Mouse (Mus musculus) intestine, embryonic 15.5 days (tissue): ENCODE results near the gene Atp6v1e2. TPM values are rescaled to one million over a fixed set of nuclear protein-coding genes. Genes with fewer than 3 reads are reported as not detected.
A peak's percentile ranks its signal among the peaks of the same experiment; 100 is the strongest.

Source experiments
- ATAC-seq: fragments of 200-750 bp; cut with Nextera tagmentation; 2 replicates; pipeline ENCODE4 v1.8.0; 2017; ENCODE audit warnings: moderate TSS enrichment, moderate library complexity
- H3K27ac ChIP-seq: fragments of 300-500 bp; sonication (generic); 2 replicates; pipeline ENCODE4 v1.5.1; 2015; ENCODE audit warnings: mild to moderate bottlenecking, inconsistent platforms
- H3K27me3 ChIP-seq: fragments of 300-500 bp; sonication (generic); replicated peaks from 2 replicates; pipeline ENCODE4 v1.6.1; 2015; ENCODE audit warnings: inconsistent platforms
- H3K36me3 ChIP-seq: fragments of 300-500 bp; sonication (generic); 2 replicates; pipeline ENCODE4 v1.6.1; 2015; ENCODE audit warnings: inconsistent platforms
- H3K4me1 ChIP-seq: fragments of 300-500 bp; sonication (generic); replicated peaks from 2 replicates; pipeline ENCODE4 v1.6.1; 2015; ENCODE audit warnings: inconsistent platforms
- H3K4me2 ChIP-seq: fragments of 300-500 bp; sonication (generic); replicated peaks from 2 replicates; pipeline ENCODE4 v1.6.1; 2015; ENCODE audit warnings: mild to moderate bottlenecking, inconsistent platforms
- H3K4me3 ChIP-seq: fragments of 300-500 bp; sonication (generic); replicated peaks from 2 replicates; pipeline ENCODE4 v1.5.1; 2015; ENCODE audit warnings: inconsistent platforms
- H3K9ac ChIP-seq: fragments of 300-500 bp; sonication (generic); 2 replicates; pipeline ENCODE4 v1.6.1; 2015; ENCODE audit warnings: inconsistent platforms
- H3K9me3 ChIP-seq: fragments of 300-500 bp; sonication (generic); 2 replicates; pipeline ENCODE4 v1.6.1; 2016; ENCODE audit warnings: inconsistent platforms
- WGBS: fragments of 180-500 bp; shearing (Covaris S2); methylation state at CpG from one replicate; pipeline ENCODE4 v1.1.7; 2015; 5-methylcytosine and 5-hydroxymethylcytosine counted together
- polyA plus RNA-seq: library from polyadenylated mRNA; unstranded; fragments of >200 nt; fragmentation: Nextera tagmentation; extraction: Ambion mirVana; gene quantifications from 2 replicates; pipeline ENCODE4 v1.2.1, GENCODE M21; 2015

Atp6v1e2 gene
- polyA plus RNA-seq, result not detected in 2 replicates

DNA sequence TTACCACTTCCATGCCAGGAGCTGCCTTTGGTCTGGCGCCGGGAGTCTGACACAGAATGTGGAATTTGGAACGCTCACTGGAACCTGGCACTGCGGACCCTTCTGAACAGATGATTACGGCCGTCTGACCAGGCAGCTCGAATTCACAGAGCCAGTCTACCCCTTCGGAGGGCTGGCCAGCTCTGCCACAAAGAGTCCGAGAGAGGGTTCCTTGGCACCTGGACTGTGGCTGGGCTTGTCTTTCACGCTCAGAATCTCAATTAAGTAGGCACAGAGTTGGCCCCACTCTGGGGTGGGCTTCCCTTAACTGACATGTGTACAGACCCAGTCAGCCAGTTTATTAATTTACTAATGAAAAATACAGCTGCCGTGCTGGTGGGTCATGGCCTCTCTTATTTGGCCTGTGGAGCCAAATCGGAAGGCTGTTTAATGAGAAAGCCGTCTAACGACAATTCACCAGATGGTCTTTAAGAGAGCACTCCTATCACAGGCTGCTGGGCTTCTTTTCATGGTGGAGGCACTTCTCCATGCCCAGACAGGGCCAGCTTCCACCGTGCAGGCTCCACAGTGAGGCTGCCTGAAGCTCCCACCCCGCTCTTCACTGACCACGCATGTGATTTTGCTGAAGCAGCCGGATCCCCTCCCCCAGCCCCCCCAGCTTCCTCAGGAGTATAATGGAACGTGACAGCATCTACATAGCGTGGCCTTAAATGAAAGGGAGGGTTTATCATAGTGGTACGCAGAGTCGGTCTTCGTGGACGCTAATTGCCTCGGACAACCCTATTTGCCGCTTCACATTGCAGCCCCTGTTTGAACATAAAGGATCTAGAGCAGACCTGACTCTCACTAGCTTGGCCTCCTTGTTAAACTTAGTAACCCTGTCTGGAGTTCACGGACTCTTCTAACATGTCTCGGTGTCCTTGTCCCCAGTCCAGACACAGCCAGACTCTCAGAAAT, at the start of gene Atp6v1e2:
Gene Atp6v1e2, minus strand, starts transcription at position 58 of the 957 bp plus-strand sequence.
- no peak for ATAC-seq
- Histone ChIP-seq H3K27me3 (no peaks in the 10 kb centered on the region), H3K27ac (no peak within 1 kb of the TSS), H3K4me1 (no peaks in the 10 kb centered on the region; the same call in 1 of the 2 replicates), H3K9me3 (no peaks in the 10 kb centered on the region), H3K36me3 (no peaks in the 10 kb centered on the region), H3K4me3 (no peak within 1 kb of the TSS), H3K4me2 (no peak within 1 kb of the TSS), H3K9ac (no peak within 1 kb of the TSS)
- 84% methylated on average over 28 of the region's 28 CpGs for WGBS

DNA sequence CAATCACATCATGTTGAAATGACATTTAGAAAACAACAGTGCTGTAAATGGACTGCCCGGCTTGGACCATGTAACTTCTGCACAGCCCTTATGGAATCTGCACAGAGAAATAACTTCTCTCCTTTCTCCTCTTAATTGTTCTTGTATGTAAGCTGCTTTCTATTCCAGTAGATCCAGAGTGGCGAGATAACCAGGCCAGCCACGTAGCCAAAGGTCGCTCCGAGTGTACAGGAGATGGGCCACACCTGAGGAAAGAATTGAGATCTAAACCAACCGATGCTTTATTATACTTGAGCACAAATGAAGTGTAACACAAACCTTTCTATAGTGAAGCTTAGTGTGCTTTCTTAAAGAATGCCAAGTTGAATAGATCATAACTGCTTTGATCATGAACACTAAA, 49.6 kb upstream of the Atp6v1e2 start:
- Histone ChIP-seq H3K4me3 (no peak overlapping the region), H3K36me3 (no peaks in the 10 kb centered on the region), H3K9ac (no peak overlapping the region), H3K27me3 (no peaks in the 10 kb centered on the region), H3K9me3 (no peaks in the 10 kb centered on the region), H3K4me1 (no peaks in the 10 kb centered on the region), H3K4me2 (no peak overlapping the region), H3K27ac (no peak overlapping the region)
- peak; percentile 67 for ATAC-seq
- 77% methylated on average over 6 of the region's 6 CpGs for whole genome bisulfite sequencing

- 86% methylated on average over 8 of the region's 8 CpGs for WGBS
- no peaks in the 10 kb centered on the region for H3K9me3 ChIP-seq
- no peak for ATAC-seq
- no peaks in the 10 kb centered on the region for H3K27me3 ChIP-seq
- H3K27ac ChIP-seq, result no peak overlapping the region
- no peaks in the 10 kb centered on the region for H3K36me3 ChIP-seq
- H3K4me3 ChIP-seq, result no peak overlapping the region
- H3K9ac ChIP-seq, result no peak overlapping the region
- no peaks in the 10 kb centered on the region for H3K4me1 ChIP-seq
- no peak overlapping the region for H3K4me2 ChIP-seq
Measured at GRCm38 (mm10) chr17:86991306-86991705, 43.6 kb upstream of the Atp6v1e2 start.

DNA sequence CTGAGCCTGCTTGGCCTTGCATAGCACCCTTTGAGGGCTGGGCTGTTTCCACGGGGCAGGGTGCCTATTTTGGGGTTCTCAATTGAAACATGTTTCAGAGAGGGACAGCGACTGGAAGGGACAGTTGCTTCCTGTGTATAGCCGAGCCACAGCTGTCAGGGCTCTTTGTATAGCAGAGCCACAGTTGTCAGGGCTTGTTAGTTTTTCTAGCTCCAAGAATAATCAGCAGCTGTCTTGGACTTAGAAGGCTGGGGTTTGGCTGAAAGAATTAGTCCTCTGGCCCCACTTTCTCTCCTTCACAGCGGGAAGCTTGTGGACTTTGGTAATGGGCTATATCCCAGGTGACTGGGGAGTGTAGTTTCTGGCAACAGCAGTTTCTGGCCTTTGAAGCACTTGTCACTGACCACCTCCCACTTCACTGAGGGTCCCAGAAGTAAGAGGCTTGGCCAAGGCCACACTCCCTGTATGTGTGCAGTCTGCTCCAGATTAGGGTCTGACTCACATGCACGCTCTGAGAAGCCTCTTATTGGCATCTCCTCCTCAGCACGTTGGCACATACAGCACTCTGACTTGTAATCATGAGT, 41.0 kb upstream of the Atp6v1e2 start:
- no peaks in the 10 kb centered on the region for H3K27me3 ChIP-seq
- H3K36me3 ChIP-seq, result no peaks in the 10 kb centered on the region
- no peak overlapping the region for H3K4me2 ChIP-seq
- no peaks in the 10 kb centered on the region for H3K9me3 ChIP-seq
- H3K9ac ChIP-seq, result no peak overlapping the region
- no peak for ATAC-seq
- H3K4me1 ChIP-seq, result no peaks in the 10 kb centered on the region
- H3K27ac ChIP-seq, result no peak overlapping the region
- no peak overlapping the region for H3K4me3 ChIP-seq
- WGBS, result 72% methylated on average over 6 of the region's 6 CpGs

GRCm38 (mm10) chr17:86988161-86988560, 40.5 kb upstream of the Atp6v1e2 start:
- H3K4me3 ChIP-seq, result no peak overlapping the region
- H3K27ac ChIP-seq, result no peak overlapping the region
- no peak overlapping the region for H3K4me2 ChIP-seq
- no peaks in the 10 kb centered on the region for H3K36me3 ChIP-seq
- H3K4me1 ChIP-seq, result no peaks in the 10 kb centered on the region
- no peak overlapping the region for H3K9ac ChIP-seq
- H3K9me3 ChIP-seq, result no peaks in the 10 kb centered on the region
- no peaks in the 10 kb centered on the region for H3K27me3 ChIP-seq
- 0 out of 2 replicates have a peak, but pooled peaks have one; percentile 43 for ATAC-seq
- 92% methylated on average over 5 of the region's 5 CpGs for WGBS

DNA sequence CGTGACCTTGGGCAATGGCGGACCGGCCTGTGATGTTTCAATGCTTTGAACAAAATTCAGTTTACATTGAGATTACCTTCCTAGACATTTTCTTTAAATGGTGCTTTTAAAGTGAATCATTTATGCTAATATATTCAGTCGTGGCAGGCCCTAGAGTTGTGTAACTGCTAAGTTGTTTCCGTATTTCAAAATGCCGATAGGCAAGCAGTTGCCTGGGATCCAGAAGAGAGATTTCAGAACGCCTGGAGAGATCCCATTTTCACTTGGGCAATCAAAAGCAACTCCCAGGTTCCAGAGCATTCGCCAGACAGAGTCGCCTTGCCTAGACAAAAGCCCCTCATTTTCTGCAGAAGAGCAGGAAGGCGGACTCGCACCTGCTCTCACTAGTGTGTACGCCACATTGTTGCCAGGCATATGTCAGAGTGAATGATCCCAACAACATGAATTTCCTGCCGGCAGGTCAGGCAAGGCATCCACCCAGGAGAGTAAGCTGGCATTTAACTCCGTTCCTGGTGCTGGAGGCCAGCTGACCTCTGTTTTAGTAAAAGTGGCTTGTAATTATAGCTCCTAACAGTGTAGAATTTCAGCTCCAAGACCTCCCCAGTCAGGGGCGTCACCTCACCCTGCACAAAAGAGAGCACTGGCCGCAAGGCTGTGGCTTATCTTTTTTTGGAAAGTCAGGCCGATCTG, 38.9 kb upstream of the Atp6v1e2 start:
- Histone ChIP-seq H3K27me3 (no peaks in the 10 kb centered on the region), H3K4me2 (no peak overlapping the region), H3K9me3 (no peaks in the 10 kb centered on the region), H3K27ac (no peak overlapping the region), H3K9ac (no peak overlapping the region), H3K4me3 (no peak overlapping the region), H3K4me1 (no peaks in the 10 kb centered on the region; the same call in 1 of the 2 replicates), H3K36me3 (no peaks in the 10 kb centered on the region)
- ATAC-seq, result no peak
- 59% methylated on average over 17 of the region's 17 CpGs for WGBS

GRCm38 (mm10) chr17:86982497-86982896, 34.8 kb upstream of the Atp6v1e2 start:
- H3K4me1 ChIP-seq, result no peaks in the 10 kb centered on the region; the same call in 1 of the 2 replicates
- H3K9ac ChIP-seq, result no peak overlapping the region
- WGBS, result 51% methylated on average over 9 of the region's 9 CpGs
- no peak overlapping the region for H3K4me3 ChIP-seq
- ATAC-seq, result peak; percentile 86
- H3K4me2 ChIP-seq, result no peak overlapping the region
- H3K27me3 ChIP-seq, result no peaks in the 10 kb centered on the region
- no peak overlapping the region for H3K27ac ChIP-seq
- no peaks in the 10 kb centered on the region for H3K9me3 ChIP-seq
- H3K36me3 ChIP-seq, result peaks cover 5% of the 10 kb centered on the region; the same call in 1 of the 2 replicates

DNA sequence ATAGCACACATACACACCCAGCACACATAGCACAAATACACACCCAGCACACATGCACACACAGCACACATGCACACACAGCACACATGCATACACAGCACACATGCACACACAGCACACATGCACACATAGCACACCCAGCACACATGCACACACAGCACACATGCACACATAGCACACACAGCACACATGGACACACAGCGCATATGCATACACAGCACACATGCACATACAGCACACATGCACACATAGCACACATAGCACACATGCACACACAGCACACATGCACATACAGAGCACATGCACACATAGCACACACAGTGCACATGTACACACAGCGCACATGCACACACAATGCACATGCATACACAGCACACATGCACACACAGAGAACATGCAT, 34.0 kb upstream of the Atp6v1e2 start:
- WGBS, result 95% methylated on average over 2 of the region's 2 CpGs
- Histone ChIP-seq H3K9me3 (no peaks in the 10 kb centered on the region), H3K4me3 (no peak overlapping the region), H3K27ac (no peak overlapping the region), H3K27me3 (no peaks in the 10 kb centered on the region), H3K4me2 (no peak overlapping the region), H3K4me1 (no peaks in the 10 kb centered on the region; the same call in 1 of the 2 replicates), H3K36me3 (peaks cover 5% of the 10 kb centered on the region; the same call in 1 of the 2 replicates), H3K9ac (no peak overlapping the region)
- no peak for ATAC-seq

DNA sequence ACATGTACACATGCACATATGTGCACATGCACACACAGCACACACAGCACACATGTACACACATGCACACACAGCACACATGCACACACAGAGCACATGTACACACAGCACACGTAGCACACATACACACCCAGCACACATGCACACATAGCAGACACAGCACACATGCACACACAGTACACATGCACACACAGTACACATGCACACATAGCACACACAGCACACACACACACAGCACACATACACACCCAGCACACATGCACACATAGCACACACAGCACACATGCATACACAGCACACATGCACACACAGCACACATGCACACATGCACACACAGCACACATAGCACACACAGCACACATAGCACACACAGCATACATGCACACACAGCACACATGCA, 33.5 kb upstream of the Atp6v1e2 start:
- ATAC-seq, result no peak
- 91% methylated on average over 1 of the region's 1 CpGs for WGBS

DNA sequence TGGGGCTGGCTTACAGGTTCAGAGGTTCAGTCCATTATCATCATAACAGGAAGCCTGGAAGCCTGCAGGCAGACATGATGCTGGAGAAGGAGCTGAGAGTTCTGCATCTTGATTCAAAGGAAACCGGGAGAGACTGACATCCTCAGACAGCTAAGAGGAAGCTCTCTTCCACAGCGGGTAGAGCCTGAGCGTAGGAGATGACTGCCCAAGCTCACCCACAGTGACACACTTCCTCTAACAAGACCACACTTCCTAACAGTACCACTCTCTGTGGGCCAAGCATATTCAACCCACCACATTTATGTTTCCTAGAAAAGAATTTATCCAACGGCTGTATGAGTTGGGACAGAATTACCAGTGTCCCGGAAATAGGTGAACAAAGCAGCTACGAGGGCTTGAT, 30.8 kb upstream of the Atp6v1e2 start:
- no peaks in the 10 kb centered on the region for H3K27me3 ChIP-seq
- no peaks in the 10 kb centered on the region for H3K9me3 ChIP-seq
- 84% methylated on average over 6 of the region's 6 CpGs for WGBS
- H3K36me3 ChIP-seq, result peaks cover 5% of the 10 kb centered on the region; the same call in 1 of the 2 replicates
- no peak overlapping the region for H3K9ac ChIP-seq
- H3K4me1 ChIP-seq, result no peaks in the 10 kb centered on the region; the same call in 1 of the 2 replicates
- H3K4me2 ChIP-seq, result no peak overlapping the region
- H3K27ac ChIP-seq, result no peak overlapping the region
- ATAC-seq, result no peak
- no peak overlapping the region for H3K4me3 ChIP-seq

More for the DNA sequence above, 33.5 kb upstream of the Atp6v1e2 start:
- H3K4me1 ChIP-seq, result no peaks in the 10 kb centered on the region; the same call in 1 of the 2 replicates
- no peaks in the 10 kb centered on the region for H3K9me3 ChIP-seq
- no peaks in the 10 kb centered on the region for H3K27me3 ChIP-seq
- H3K36me3 ChIP-seq, result peaks cover 5% of the 10 kb centered on the region; the same call in 1 of the 2 replicates
- H3K9ac ChIP-seq, result no peak overlapping the region
- no peak overlapping the region for H3K4me2 ChIP-seq
- no peak overlapping the region for H3K27ac ChIP-seq
- no peak overlapping the region for H3K4me3 ChIP-seq

DNA sequence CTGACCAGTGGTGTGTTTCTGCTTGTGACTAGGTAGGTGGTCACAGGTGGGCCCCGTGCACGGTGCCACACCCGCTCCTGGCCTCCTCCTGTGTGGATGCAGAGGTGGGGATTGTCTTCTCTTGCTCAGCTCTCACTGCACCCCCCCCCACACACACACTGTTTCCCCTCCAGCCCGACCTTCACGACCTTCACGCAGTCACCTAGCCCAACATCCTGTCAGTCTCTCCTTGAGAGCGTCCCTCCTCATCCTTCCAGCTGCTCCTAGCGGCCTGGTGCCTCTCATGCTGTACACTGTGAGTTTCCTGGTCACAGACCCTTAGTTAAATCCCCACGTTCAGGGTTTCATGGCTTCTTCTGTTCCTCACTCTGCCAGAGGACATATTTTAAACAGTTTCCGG, 28.7 kb upstream of the Atp6v1e2 start:
- H3K27me3 ChIP-seq, result no peaks in the 10 kb centered on the region
- peaks cover 5% of the 10 kb centered on the region; the same call in 1 of the 2 replicates for H3K36me3 ChIP-seq
- no peak overlapping the region for H3K4me2 ChIP-seq
- H3K9me3 ChIP-seq, result no peaks in the 10 kb centered on the region
- H3K4me1 ChIP-seq, result no peaks in the 10 kb centered on the region
- 68% methylated on average over 10 of the region's 10 CpGs for WGBS
- no peak overlapping the region for H3K27ac ChIP-seq
- no peak overlapping the region for H3K9ac ChIP-seq
- ATAC-seq, result no peak
- no peak overlapping the region for H3K4me3 ChIP-seq

GRCm38 (mm10) chr17:86973097-86973496, 25.4 kb upstream of the Atp6v1e2 start:
- no peak overlapping the region for H3K9ac ChIP-seq
- H3K4me2 ChIP-seq, result no peak overlapping the region
- H3K27me3 ChIP-seq, result no peaks in the 10 kb centered on the region
- H3K4me1 ChIP-seq, result no peaks in the 10 kb centered on the region
- WGBS, result 85% methylated on average over 2 of the region's 2 CpGs
- H3K4me3 ChIP-seq, result no peak overlapping the region
- H3K36me3 ChIP-seq, result peaks cover 9% of the 10 kb centered on the region; the same call in 1 of the 2 replicates
- H3K27ac ChIP-seq, result no peak overlapping the region
- no peaks in the 10 kb centered on the region for H3K9me3 ChIP-seq
- ATAC-seq, result no peak
